Mouse (Mus musculus) ZHBTc4 (cell line): ENCODE data around the gene Gja8.

Experiments used
- DNase-seq: peaks from one replicate; pipeline ENCODE4 v3.0.0-alpha.2; 2011; ENCODE audit warnings: low read depth, low spot score

Gene Gja8

GRCm38 (mm10) chr3:96925920-96926319 lies at the start of gene Gja8:
Gene Gja8, minus strand, starts transcription at chr3:96926020.
- no peak for DNase-seq

DNA sequence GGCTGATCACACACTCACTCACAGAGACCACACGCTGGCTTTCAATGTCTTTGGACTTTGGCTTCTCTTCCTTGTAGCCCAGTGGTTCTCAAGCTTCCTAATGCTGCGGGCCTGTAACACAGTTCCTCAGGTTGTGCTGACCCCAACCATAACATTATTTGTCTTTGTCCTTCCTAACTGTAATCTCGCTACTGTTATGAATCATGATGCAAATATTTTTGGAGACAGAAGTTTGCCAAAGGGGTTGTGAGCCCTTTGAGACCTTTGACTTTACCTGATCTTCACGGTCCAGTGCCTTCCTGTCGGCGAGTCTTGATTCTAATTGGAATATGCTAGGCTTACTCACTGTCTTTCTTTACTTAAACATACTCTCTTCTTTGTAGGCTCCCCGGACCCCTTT lies 48.6 kb upstream of the Gja8 start:
- DNase-seq: no peak

DNA sequence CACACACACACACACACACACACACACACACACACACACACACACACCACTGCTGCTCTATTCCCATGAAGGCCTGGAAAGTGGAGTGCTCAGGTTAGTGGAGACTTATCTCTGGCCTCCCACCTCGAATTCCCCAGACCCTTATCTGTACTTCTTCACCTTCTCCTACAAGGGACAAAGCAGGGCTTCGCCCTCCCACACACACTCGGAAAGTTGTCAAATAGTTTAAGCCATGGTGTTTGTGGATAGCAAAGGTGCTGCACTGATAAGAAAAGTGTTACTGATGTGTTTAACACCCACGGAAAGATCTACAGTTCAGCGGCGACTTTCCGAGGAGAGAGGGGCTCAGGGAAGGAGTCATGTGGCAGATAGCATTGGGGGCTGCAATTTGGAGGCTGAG lies 45.2 kb upstream of the Gja8 start:
- DNase-seq: no peak

DNA sequence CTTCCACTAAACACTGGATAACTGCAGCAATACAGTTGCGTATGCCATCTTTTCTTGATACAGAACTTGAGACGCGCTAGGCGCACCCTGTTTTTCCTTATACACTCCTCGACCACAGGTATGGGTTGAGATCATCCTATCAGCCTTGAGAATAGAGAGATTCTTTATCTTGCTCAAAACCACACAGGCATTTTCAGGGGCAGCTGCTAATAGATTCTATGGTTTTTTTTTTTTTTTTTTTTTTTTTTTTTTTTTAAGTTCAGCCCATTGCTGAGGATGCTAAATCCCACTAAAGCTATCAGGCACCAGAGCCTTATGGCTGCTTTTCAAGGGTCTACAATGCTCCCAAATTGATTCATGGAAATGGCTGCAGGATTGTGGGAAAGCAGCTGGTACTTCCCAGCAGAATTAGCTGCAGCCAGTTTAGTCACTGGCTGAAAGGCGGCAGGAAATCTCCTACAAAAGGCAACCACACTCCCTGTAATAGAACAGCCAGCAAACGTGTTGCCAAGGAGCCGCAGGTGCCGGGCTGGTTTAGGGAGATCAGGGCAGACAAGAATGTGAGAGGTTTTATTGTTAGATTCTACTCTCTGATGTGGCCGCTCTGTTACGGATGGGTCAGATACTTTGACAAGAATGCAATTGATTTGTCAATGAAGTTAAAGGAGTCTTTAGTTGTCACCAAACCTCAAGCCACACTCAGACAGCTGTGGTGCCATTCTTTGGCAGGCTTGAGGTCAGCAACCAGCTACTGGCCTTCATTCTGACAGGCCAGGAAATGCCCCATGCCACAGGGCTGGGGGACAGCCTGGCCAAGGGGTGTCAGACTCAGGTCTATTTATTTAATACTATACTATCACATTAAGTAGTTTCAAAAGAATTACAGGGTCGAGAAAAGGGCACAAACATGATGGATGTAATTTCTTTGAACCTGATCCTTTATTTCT lies 37.5 kb upstream of the Gja8 start:
- DNase-seq: peak; percentile 39

- no peak for DNase-seq
These were observed 34.8 kb upstream of the Gja8 start for GRCm38 (mm10) chr3:96960597-96960996.

DNA sequence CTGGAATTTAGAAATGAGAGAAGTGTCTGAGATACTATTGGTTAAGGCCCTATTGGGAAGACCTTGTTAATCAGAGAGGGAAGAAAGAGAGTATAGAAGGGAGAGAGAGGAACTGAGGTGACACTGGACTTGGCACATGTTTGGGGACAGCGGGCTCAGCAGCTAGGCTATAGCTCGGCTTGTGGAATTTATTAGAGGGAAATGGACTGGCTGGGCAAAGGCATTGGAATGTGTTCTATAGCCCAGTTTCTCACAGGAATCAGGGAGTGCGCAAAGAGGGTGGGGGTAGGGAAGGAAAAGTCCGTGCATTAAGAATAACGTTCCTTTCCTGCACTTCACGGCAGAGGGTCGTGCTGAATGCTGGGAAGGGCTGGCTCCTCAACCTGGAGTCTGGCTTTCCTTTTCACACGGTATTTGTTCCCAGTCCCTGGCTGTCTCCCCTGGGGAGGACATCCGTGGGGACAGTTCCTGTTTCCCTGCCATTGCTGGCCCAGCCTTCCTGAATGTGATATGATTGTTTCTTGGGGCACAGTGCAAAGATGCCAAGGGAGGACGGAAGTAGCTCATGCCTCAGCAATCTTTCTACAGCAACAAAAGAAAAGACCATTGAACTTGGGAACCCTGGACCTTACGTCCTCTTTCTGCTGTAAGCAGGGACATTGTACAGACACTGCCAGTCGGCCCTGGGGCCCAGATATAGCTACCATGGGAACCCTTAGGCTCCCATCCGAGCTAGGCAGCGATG lies 27.8 kb upstream of the Gja8 start:
- DNase-seq: no peak

DNA sequence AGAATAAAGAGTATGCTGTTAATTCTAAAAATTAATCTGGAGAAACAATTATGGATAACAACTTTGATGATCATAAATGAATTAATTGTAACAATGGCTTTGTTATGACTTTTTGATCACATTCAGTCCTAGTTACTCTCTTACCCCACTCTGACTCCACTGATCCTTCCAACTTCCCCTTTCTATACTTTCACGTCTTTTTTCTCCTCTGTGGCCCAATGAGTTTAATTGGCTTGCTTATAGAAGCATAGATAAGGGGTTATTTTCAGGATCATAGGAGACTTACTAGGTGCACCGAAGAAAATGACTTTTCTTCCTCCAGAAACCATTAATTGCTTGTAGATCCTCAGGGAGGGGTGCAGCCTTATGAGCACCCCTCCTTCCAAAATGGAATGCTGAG lies 16.9 kb upstream of the Gja8 start:
- no peak for DNase-seq

DNA sequence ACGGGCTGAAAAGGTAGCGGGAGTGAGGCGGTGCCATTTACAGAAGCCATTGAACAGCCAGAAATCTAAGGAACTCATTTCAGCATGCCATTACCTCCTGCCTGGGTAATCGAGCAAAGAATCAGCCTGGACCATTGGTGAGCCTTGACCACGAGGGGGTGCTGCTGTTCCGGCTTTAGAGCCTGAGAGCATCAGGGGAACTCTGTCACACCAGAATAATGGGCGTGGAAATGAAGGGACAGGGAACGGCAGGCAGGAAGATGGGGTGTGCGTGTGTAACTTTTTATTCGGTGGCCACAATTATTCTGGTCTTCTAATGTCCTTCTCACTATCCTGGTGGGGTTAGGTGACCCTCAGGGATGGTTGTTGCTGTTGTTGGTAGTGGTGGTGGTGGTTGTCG lies 12.9 kb upstream of the Gja8 start:
- DNase-seq: peak; percentile 91

DNA sequence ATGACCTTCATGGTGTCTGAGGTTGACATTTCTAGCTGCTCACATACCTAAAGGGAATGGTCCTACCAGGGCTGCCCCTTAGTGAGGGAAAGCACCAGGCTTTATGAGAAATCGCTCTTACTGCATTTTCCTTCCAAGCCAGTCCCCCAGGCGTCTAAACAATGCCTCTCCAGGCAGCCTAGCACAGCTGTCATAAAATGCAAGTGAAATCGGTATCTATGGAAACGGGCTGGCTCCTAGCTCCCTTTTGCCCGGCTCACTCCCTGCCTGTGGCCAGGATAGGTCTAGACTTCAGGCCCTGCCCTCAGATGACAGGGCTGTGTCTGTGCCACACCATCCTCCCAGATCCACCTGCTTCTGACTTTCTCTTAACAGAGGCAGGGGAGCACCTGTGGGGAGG lies 11.8 kb upstream of the Gja8 start:
- peak; percentile 60 for DNase-seq

DNA sequence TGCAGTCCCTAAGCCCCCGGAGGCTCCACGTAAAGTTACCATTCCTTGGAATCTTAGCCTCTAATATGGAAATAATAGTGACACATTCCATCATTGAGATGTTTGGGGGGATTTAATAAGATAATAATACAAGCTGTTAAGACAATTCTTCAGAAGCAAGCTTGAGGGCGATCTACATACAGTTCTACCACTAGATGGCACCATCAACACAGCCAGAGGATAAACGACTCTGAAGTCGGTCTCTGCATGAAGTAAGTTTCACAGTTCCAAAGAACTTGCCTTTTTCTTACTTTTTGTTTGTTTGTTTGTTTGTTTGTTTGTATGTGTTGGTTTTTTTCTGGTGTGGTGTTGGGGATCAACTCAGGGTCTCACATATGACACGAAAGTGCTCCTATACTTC lies 10.4 kb upstream of the Gja8 start:
- peak; percentile 79 for DNase-seq

DNA sequence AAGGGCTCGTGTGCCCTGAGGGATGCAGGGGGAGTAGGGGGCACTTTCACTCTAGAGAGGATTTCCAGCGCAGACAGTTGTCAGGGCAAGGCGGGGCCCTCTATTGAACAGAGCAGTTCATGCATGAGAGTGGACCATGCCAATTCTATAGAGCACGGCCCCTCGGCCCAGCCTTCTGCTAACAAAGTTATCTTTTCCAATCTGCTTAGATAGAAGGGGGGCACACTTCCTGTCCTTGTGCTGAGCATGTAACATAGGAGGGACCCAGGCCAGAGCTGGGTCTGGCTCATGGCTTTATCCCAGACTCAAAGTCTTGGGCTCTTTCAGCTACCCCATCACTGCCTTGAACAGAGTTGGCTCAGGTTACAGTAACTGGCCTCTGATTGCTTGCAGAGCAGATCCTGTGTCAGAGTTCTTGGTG lies 5.5 kb upstream of the Gja8 start:
- DNase-seq: no peak

DNA sequence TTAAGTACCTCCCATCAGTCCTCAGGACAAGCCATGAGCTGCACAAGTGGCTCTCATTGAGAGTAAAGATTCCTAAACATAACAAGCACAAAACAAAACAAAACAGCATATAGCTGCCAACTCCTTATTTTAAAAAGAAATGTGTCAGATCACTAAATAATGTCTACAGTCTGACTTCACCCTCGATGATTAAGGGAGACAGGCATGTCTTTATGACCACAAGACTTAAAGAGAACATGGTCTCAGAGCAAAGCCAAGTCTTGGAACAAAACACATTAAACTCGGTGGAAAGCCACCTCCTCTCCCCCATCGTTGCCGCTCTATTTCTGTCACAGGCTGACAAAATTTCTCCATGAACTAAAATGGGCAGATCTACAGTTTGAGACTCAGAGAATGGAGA lies 1.2 kb downstream of the Gja8 start:
- DNase-seq: no peak

- DNase-seq: no peak
These were observed 4.8 kb downstream of the Gja8 start for GRCm38 (mm10) chr3:96920991-96921390.

GRCm38 (mm10) chr3:96905592-96905991 lies 20.2 kb downstream of the Gja8 start:
- DNase-seq: no peak

DNA sequence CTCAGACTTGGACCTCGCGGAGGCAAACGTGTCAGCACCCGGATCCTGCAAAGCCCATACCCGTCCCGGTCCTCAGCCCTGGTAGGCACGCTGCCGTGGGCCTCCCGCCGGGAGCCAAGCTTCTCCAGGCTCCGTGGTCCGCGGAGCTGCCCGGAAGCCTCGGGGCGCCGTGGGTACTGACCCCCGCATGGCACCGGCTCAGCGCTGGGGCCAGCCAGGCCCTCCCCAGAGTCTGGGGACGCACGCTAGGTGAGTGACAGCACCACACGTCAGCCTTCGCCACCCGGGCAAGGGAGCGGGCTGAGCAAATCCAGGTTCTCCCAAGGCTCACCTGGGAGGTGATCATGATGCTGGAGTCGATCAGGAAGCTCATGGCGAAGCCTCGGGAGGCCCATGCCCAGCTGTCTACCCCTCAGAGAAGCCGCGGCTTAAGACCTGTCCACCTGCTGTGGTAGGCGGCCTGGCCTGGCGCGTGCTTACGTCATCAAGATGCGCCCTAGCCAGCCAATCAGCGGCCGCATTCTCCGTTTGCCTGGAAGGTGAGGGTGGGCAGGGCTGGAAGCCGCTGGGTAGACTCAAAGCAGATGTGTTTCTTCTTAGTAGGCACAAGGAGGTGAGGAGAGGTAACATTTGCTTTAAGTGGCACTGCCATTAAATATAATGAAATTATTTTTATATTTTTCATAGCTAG lies 20.8 kb downstream of the Gja8 start, which contains the start of gene Gpr89:
Gene Gpr89, minus strand, starts transcription at position 496 of the 691 bp plus-strand sequence.
- peak; percentile 96 for DNase-seq

- DNase-seq: no peak
These were observed 21.4 kb downstream of the Gja8 start, which contains the start of gene Gja5 for GRCm38 (mm10) chr3:96904393-96904792. Gene Gja5, plus strand, starts transcription at chr3:96904693.

- DNase-seq: no peak
These were observed 23.4 kb downstream of the Gja8 start for GRCm38 (mm10) chr3:96902336-96902999.

DNA sequence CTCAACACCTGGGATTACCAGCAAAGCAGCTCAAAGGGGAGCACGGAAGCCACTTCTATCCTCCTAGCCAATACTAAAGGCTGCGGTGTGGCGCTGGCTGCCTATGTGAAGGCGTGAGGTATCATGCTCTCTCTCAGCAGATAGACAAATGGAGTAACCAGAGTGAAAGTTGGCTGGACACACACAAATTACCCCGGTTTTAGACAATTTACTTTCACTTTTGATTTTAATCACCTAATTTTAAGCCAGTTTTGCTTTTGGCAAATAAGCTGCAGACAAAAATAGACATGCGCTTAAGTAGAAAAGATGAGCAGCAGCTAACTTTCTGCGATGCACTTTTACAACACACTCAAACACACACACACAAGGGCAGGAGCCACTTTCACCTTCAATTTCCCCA lies 42.1 kb downstream of the Gja8 start:
- no peak for DNase-seq

GRCm38 (mm10) chr3:96882061-96882849 lies 43.6 kb downstream of the Gja8 start:
- DNase-seq: no peak

- no peak for DNase-seq
These were observed 44.3 kb downstream of the Gja8 start for GRCm38 (mm10) chr3:96881557-96881956.

DNA sequence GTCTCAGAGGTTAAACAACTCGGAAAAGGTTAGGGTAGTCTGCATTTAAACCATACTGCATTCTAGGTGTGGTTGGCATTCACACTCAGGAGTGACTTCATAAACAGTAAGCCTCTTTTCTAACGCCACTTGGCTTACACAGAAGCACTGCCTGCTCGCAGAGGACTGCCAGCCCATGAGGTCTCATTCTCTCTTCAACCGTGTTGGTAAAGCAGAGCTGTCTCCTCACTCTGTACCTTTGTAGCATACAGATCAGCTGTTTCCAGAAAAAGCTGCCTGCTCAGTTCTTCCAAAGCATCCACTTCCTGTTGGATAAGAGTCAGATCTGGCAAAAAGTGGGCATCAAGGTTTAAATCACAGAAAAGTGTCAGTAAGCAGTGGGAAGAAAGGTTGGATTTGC lies 45.4 kb downstream of the Gja8 start:
- DNase-seq: no peak
